Mouse (Mus musculus): ENCODE results near the gene 3110018I06Rik. TPM values are rescaled to one million over a fixed set of nuclear protein-coding genes. Genes with fewer than 3 reads are reported as not detected.

3110018I06Rik gene
- not detected for polyA plus RNA-seq (2017; shearing (Covaris generic))

GRCm38 (mm10) chr12:107488371-107488770 lies at the start of gene 3110018I06Rik:
TSS of gene 3110018I06Rik (plus strand) at chr12:107488632.

Data from activated CD4-positive, CD25-positive, alpha-beta regulatory T cell, adult 9 weeks (primary cell).